Mouse (Mus musculus): ENCODE results near the gene Rnf4. TPM values are rescaled to one million over a fixed set of nuclear protein-coding genes. Genes with fewer than 3 reads are reported as not detected.
A peak's percentile ranks its signal among the peaks of the same experiment; 100 is the strongest.

Rnf4 gene
- total RNA-seq (2017), result 99.3 and 105 TPM in 2 replicates

GRCm38 (mm10) chr5:34336097-34336774 lies at the start of gene Rnf4:
TSS of gene Rnf4 (plus strand) at chr5:34336289.
- ATAC-seq (ENCODE audit: extremely low read depth, insufficient number of reproducible peaks, low FRiP score, poor library complexity, severe bottlenecking), result peak; percentile 96

- no peak for ATAC-seq (ENCODE audit: extremely low read depth, insufficient number of reproducible peaks, low FRiP score, poor library complexity, severe bottlenecking)
These were observed 49.6 kb upstream of the Rnf4 start for GRCm38 (mm10) chr5:34286516-34286915.

GRCm38 (mm10) chr5:34287001-34287837 lies 48.9 kb upstream of the Rnf4 start:
- ATAC-seq (ENCODE audit: extremely low read depth, insufficient number of reproducible peaks, low FRiP score, poor library complexity, severe bottlenecking), result no peak

GRCm38 (mm10) chr5:34287838-34288145 lies 48.3 kb upstream of the Rnf4 start:
- ATAC-seq (ENCODE audit: extremely low read depth, insufficient number of reproducible peaks, low FRiP score, poor library complexity, severe bottlenecking), result no peak

GRCm38 (mm10) chr5:34288154-34288716 lies 47.9 kb upstream of the Rnf4 start, which contains the start of the genes Zfyve28 and Cfap99:
TSS of gene Zfyve28 (minus strand) at chr5:34288449.
TSS of gene Cfap99 (plus strand) at chr5:34288600.
- no peak for ATAC-seq (ENCODE audit: extremely low read depth, insufficient number of reproducible peaks, low FRiP score, poor library complexity, severe bottlenecking)

- ATAC-seq (ENCODE audit: extremely low read depth, insufficient number of reproducible peaks, low FRiP score, poor library complexity, severe bottlenecking), result no peak
These were observed 46.8 kb upstream of the Rnf4 start for GRCm38 (mm10) chr5:34289286-34289685.

GRCm38 (mm10) chr5:34293363-34293762 lies 42.7 kb upstream of the Rnf4 start:
- no peak for ATAC-seq (ENCODE audit: extremely low read depth, insufficient number of reproducible peaks, low FRiP score, poor library complexity, severe bottlenecking)

- no peak for ATAC-seq (ENCODE audit: extremely low read depth, insufficient number of reproducible peaks, low FRiP score, poor library complexity, severe bottlenecking)
These were observed 41.4 kb upstream of the Rnf4 start for GRCm38 (mm10) chr5:34294696-34295095.

- no peak for ATAC-seq (ENCODE audit: extremely low read depth, insufficient number of reproducible peaks, low FRiP score, poor library complexity, severe bottlenecking)
These were observed 40.9 kb upstream of the Rnf4 start for GRCm38 (mm10) chr5:34295141-34295540.

GRCm38 (mm10) chr5:34298061-34298460 lies 38.0 kb upstream of the Rnf4 start:
- no peak for ATAC-seq (ENCODE audit: extremely low read depth, insufficient number of reproducible peaks, low FRiP score, poor library complexity, severe bottlenecking)

GRCm38 (mm10) chr5:34298937-34299535 lies 37.1 kb upstream of the Rnf4 start:
- no peak for ATAC-seq (ENCODE audit: extremely low read depth, insufficient number of reproducible peaks, low FRiP score, poor library complexity, severe bottlenecking)

- no peak for ATAC-seq (ENCODE audit: extremely low read depth, insufficient number of reproducible peaks, low FRiP score, poor library complexity, severe bottlenecking)
These were observed 33.7 kb upstream of the Rnf4 start for GRCm38 (mm10) chr5:34302377-34302776.

- ATAC-seq (ENCODE audit: extremely low read depth, insufficient number of reproducible peaks, low FRiP score, poor library complexity, severe bottlenecking), result no peak
These were observed 27.1 kb upstream of the Rnf4 start for GRCm38 (mm10) chr5:34309016-34309415.

- no peak for ATAC-seq (ENCODE audit: extremely low read depth, insufficient number of reproducible peaks, low FRiP score, poor library complexity, severe bottlenecking)
These were observed 16.5 kb upstream of the Rnf4 start for GRCm38 (mm10) chr5:34319491-34320034.

- ATAC-seq (ENCODE audit: extremely low read depth, insufficient number of reproducible peaks, low FRiP score, poor library complexity, severe bottlenecking), result no peak
These were observed 14.9 kb upstream of the Rnf4 start for GRCm38 (mm10) chr5:34321236-34321635.

GRCm38 (mm10) chr5:34325286-34325685 lies 10.8 kb upstream of the Rnf4 start:
- ATAC-seq (ENCODE audit: extremely low read depth, insufficient number of reproducible peaks, low FRiP score, poor library complexity, severe bottlenecking), result no peak

- ATAC-seq (ENCODE audit: extremely low read depth, insufficient number of reproducible peaks, low FRiP score, poor library complexity, severe bottlenecking), result no peak
These were observed 9.8 kb upstream of the Rnf4 start for GRCm38 (mm10) chr5:34326249-34326691.

- ATAC-seq (ENCODE audit: extremely low read depth, insufficient number of reproducible peaks, low FRiP score, poor library complexity, severe bottlenecking), result no peak
These were observed 9.1 kb upstream of the Rnf4 start for GRCm38 (mm10) chr5:34326875-34327576.

GRCm38 (mm10) chr5:34330136-34330535 lies 6.0 kb upstream of the Rnf4 start:
- no peak for ATAC-seq (ENCODE audit: extremely low read depth, insufficient number of reproducible peaks, low FRiP score, poor library complexity, severe bottlenecking)
